Mouse (Mus musculus): ENCODE data around the gene Cdc37.

Cdc37 gene

GRCm38 (mm10) chr9:21149654-21150419 lies at the start of gene Cdc37:
Cdc37 (minus strand) TSS chr9:21149982.
- peak; percentile 98 for DNase-seq (ENCODE audit: low read depth, low spot score)

DNA sequence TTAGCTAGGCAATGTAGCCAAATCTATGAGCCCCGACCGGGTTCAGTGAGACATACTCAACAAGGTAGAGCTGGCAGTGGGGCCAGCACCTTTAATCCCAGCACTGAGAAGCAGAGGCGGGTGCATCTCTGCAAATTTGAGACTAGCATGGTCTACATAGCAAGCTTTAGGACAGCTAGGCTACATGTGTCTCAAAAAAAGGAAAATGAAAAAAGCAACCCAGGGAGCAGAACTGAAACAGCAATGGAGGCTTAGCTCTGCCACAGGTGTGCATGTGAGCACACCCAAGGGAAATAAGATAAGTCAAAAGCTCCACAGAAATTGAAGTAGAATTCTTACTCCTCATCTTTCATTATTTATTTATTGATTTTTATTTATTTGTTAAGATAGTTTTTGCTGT lies 49.2 kb upstream of the Cdc37 start:
- no peak for DNase-seq (ENCODE audit: low read depth, low spot score)

GRCm38 (mm10) chr9:21197981-21198380 lies 48.2 kb upstream of the Cdc37 start:
- no peak for DNase-seq (ENCODE audit: low read depth, low spot score)

DNA sequence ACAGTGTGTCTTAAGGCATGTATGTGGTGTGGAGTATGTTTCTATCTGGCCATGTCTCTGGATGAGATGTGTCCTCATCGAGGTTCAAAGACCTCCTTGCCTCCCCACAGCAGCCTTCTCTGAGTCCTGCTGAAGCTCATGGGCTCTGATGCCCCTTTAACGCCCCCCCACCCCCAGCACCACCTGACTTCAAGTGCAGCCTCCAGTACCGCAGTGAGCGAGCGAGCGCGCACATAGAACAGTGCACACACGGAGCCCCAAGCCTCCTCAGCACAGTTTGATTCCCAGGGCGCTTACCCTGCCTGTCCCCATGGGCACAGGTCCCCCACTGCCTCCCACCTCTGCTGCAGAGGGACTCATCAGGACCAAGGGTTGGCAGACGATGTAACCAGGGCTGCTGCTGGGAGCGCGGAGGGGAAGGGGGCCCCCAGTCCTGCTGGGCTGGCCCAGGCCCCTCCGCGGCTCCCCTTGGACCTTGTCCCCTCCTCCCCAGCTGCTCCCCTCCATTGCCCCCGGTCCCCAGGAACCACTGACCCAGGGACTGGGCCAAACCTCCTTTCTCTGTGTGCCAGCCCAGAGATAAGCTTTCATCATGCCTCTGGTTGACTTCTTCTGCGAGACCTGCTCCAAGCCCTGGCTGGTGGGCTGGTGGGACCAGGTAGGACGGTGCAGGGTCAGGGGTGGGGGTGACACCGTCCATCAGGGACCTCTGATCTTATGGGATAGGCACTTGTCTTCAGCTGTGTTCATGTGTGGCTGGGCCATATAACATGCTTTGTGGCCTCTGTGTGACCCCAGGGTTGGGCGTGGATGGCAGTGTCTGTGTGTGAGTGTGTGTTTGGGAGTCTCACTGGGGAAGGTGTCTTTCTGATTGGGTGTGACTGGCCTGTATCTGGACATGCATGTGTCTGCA lies 47.0 kb upstream of the Cdc37 start:
- DNase-seq (ENCODE audit: low read depth, low spot score), result no peak

DNA sequence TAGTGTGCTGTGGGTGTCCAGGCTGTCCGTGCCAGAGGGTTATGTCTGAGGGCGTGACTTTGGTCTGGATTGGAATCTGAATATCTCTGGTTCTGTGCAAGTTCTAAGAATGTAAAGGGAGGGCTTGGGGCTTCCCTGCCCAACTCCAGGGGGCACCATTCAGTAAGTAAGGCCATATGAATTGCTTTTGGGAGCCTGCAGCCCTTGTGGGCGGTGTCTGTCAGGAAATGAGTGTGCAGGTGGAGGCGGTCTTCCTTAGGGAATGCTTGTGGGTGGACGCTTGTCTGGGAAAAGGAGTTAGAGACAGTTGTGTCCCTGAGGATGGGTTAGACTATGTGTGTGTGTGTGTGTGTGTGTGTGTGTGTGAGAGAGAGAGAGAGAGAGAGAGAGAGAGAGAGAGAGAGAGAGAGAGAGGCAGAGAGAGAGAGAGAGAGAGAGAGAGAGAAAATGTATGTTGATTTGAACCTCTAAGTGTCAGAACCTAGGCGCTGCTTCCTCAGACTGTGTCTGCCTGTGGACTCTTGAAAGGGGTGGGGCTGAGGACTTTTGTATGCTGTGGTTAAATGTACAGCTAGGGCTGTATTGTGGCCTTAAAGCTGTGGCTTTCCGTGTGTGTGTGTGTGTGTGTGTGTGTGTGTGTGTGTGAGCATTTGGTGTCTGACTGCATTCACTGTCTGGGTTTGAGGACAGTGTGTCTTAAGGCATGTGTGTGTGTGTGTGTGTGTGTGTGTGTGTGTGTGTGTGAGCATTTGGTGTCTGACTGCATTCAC lies 46.1 kb upstream of the Cdc37 start:
- DNase-seq (ENCODE audit: low read depth, low spot score), result peak; percentile 67

DNA sequence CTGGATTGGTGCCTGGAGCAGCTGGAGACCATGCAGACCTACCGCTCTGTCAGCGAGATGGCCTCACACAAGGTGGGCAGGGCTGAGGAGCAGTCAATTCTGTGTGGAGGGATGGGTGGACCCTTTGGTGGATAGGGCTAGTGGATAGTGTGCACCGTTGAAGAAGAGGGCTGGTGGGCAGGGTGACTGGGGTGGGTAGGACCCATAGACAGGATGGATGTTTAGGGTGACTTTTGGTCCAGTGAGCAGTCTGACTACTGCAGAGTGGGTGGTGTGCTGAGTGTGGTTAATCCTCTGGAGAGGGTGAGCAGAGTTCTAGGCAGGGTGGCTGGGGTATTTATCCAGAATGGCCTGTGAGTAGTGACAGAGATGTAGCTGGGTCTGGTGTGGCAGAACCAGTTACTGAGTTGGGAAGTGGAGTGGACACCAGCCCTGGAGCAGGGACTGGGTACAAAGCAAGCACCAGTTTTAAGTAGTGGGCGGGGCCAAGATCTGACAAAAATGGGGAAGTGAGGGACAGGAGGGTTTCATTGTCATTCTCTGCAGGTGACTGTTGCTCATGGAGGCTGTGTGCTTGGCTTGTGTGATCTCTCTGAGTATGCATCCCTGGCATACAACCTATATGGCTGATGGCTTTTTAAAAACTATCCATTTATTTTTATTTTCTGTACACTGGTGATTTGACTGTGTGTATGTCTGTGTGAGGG lies 45.2 kb upstream of the Cdc37 start:
- DNase-seq (ENCODE audit: low read depth, low spot score), result no peak

DNA sequence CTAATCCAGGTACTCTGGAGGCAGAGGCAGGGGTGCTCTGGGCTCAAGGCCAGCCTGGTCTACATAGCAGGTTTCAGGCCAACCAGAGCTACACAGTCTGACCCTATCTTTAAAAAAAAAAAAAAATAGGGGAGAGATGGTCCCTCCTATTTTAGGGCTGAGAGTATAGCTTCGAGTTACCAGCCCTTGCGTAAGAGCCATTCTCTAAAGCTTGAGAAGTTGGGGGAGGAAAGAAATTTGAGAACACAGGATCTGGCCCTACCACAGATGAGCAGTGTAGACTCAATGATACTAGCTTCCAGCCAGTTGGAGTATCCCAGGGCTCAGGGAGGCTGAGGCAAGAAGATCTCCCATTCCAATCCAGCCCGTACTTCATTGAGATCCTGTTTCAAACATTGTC lies 44.0 kb upstream of the Cdc37 start:
- DNase-seq (ENCODE audit: low read depth, low spot score), result no peak

DNA sequence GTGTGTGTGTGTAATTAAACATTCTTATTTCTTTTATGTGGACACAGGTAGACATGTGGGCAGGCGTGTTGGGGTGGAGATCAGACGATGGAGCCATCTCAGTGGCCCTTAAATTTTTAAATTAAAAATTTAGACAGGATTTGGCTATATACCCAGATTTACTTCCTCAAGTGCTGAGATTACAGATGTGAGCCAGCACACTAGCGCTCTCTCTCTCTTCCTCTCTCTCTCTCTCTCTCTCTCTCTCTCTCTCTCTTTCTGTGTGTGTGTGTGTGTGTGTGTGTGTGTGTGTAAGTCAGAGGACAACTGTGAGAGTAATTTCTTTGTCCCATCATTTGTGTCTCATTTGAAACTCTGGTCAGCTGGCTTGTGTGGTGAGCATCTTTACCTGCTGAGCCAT lies 40.9 kb upstream of the Cdc37 start:
- DNase-seq (ENCODE audit: low read depth, low spot score), result no peak

- DNase-seq (ENCODE audit: low read depth, low spot score), result peak; percentile 66
Measured at GRCm38 (mm10) chr9:21189905-21190304, 40.1 kb upstream of the Cdc37 start.

DNA sequence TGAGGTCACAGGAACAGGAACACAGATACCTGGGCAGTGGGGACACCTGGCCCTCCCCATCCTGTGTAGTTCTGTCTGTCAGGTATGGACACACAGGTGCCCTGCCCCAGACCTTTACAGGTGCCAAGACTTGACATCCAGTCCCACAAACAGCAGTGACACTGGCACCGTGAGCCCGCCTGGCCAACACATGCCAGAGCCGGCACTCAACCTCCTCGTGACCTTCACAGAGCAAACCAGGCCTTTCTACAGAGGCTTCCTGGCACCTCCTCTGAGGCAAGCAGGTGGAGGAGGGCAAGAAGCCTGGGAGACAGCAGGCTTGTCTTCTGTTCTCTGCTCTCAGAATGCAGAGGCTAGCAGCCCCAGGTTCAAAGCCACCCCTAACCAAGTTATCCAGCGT lies 35.7 kb upstream of the Cdc37 start:
- DNase-seq (ENCODE audit: low read depth, low spot score), result no peak

GRCm38 (mm10) chr9:21184733-21185132 lies 35.0 kb upstream of the Cdc37 start:
- no peak for DNase-seq (ENCODE audit: low read depth, low spot score)

DNA sequence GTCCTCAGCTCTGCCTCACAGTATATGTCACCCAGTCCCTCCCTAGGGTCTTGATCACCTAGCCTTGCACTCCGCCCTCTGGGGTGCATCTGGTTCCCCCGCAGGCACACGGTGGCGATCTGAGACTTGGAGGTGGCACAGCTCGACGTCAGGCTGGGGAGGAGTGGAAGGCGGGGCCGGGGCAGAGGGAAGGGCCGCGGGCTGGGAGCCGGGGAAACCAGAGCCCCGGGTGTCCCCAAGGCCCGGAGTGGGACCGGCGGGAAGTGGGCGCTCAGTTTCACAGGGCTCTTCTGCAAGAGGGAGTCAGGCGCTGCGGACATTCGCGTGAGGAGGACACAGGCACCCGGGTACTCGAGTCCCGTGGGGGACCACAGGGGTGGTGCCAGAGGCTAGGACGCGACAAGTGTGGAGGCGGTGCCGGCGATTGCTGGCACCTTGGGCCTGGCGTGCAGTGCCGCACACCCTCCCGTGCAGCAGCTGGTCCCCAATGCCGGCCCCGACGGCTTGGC lies 34.2 kb upstream of the Cdc37 start:
- DNase-seq (ENCODE audit: low read depth, low spot score), result peak; percentile 37

DNA sequence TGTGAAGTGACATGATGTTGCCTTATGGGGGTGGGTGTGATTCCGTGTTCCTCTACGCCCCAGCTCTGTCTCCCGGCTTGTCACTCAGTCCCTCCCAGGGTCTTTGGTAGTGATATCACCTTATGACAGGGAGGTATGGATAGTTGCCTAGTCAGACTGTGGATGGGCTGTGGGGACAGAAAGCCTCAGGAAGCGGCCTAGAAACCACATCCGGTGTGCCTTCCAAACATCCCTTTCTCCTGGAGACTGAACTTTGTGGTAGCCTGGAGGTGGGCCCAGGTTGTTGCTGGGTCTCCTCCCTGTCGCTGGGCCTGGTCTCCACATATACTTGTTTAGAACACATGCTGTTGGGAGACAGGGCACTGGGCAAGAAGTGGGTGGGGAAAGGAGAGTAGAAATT lies 33.6 kb upstream of the Cdc37 start:
- DNase-seq (ENCODE audit: low read depth, low spot score), result no peak

- peak; percentile 82 for DNase-seq (ENCODE audit: low read depth, low spot score)
Measured at GRCm38 (mm10) chr9:21181421-21182220, 31.8 kb upstream of the Cdc37 start.

GRCm38 (mm10) chr9:21180841-21181240 lies 31.1 kb upstream of the Cdc37 start:
- DNase-seq (ENCODE audit: low read depth, low spot score), result no peak

DNA sequence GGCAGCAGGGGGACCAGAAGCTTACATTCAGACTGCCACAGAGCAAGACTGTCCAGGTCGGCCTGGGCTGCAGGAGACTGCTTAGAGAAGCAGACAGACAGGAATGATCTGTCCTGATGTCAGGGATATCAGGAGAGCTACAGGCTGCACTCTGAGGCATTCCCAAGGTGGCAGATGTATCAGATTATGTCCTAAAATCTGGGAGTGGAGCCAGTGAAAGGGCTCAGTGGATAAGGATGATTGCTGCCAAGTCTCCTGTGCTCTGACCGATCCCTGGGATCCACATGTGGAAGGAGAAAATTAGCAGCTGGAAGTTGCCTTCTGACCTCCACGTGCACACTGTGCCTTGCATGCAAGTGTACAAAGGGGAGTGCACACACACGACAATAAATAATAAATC lies 30.6 kb upstream of the Cdc37 start:
- DNase-seq (ENCODE audit: low read depth, low spot score), result no peak

GRCm38 (mm10) chr9:21172364-21172763 lies 22.6 kb upstream of the Cdc37 start:
- DNase-seq (ENCODE audit: low read depth, low spot score), result no peak

DNA sequence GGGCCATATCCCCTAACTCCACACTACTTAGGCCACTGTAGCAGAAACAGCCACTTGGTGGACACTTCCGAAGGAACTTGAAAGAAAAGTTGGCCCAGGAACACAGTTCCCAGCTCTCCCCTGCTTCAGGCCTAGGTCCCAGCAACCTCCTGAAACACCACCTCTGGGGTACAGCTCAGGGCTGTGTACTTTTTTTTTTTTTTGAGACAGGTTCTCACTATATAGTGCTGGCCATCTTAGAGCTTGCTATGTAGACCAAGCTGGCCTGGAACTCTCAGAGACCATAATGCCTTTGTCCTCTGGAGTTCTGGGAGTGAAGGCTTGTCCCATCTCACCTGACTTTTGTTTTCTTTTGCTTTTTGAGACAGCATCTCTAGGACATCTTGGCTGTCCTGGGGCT lies 19.4 kb upstream of the Cdc37 start:
- no peak for DNase-seq (ENCODE audit: low read depth, low spot score)

GRCm38 (mm10) chr9:21168161-21169123 lies 18.7 kb upstream of the Cdc37 start:
- DNase-seq (ENCODE audit: low read depth, low spot score), result peak; percentile 81
